Mouse (Mus musculus) gastrocnemius, postnatal 36 days (tissue): Measurements from ENCODE around the gene Hadha. TPM values are rescaled to one million over a fixed set of nuclear protein-coding genes. Genes with fewer than 3 reads are reported as not detected.

ENCODE experiments used
- DNase-seq, 2 experiments: peaks; one replicate each; pipeline ENCODE4 v3.0.0; 2022
- intact Hi-C: fragments of 180-260 bp; cut with DNase I; formaldehyde crosslinking; loops from one replicate; pipeline ENCODE4 v1.15.1; 2025
- long read RNA-seq, 2 experiments: library from polyadenylated mRNA; stranded (forward); transcript quantifications; one replicate each; pipeline ENCODE4 v2.0.0; 2021
- total RNA-seq, 2 experiments: library from RNA; stranded (reverse); gene quantifications; 2 replicates each; pipeline ENCODE4 v1.2.3; 2021

Gene Hadha
- 100 to 1,000 TPM; 299 to 336 TPM for total RNA-seq
- long read RNA-seq, experiment 1, full-length matches to known transcripts = 91 of 150 reads
- long read RNA-seq, experiment 1, partial matches to known transcripts = 35 of 150 reads
- long read RNA-seq, experiment 1, other reads (novel, unspliced or antisense) = 24 of 150 reads
- long read RNA-seq, experiment 2, full-length matches to known transcripts = 156 of 221 reads
- long read RNA-seq, experiment 2, partial matches to known transcripts = 55 of 221 reads
- long read RNA-seq, experiment 2, other reads (novel, unspliced or antisense) = 10 of 221 reads

DNA sequence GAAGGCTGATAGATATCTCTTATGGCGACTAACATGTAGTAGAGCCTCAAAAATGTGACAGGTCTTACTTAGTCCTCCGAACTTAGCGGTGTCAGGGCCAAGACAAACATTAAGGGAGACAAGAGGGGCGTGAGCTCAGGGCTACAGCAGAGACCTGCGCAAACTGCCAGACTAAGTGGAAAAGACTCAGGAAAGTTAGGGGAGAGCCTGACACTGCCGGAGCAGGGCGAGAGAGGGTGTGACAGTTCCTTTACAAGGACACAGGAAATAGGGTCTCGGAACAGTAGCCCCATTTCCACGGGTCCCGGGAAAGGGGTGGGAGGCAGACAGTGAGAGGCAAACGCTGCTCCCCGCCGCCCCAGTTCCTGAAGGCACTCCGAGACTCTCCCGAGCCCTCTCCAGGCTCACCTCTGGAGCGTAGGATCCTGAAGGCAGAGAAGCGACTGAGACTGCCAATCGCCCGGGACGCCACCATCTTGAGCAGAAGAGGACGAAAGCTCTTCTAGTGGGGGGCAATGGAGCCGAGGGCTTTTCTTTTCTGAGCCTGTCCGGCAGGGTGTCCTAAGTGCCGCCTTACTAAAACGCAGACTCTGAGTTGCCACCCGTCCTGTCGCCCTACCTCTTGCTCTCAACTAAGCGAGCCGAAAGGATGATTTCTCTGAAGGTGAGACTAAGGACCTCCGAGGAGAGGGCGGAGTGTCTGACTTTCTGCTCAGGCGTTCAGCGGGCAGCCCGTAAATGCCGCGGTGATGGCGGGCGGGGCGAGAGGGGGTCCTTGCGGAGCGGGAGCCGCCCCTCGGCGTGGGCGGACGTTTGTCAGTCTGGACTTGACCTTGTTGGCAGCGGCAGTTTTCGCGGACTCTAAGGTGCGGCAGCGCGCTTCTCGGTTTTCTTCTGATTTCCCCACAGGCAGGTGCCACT is at the start of gene Hadha, which contains the start of gene Hadhb:
Hadha (minus strand) TSS at position 689 of the 921 bp plus-strand sequence.
Hadhb (plus strand) TSS at position 775 of the 921 bp plus-strand sequence.
- peak; percentile 89 to 96 for DNase-seq
- intact Hi-C loops = no loop called here

DNA sequence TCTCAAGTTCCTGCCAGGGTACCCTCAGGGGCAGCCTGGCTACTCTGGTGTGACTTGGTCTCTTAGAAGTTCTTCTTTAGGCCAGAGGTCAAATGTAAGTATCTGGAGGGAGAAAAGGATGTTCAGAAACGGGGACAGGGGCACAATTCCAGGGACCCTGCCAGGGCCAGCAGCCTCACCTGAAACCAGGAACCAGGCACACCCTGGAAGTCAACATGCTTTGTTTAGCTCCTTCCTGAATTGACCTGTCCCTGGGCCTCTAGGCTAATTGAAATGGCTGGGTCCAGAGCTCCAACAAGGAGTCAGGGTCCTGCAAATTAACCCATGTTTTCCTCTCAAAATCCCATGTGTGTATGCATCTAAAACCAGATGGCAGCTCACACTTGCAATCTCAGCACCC is 49.5 kb upstream of the Hadha start:
- DNase-seq = no peak
- intact Hi-C loops = no loop called here

DNA sequence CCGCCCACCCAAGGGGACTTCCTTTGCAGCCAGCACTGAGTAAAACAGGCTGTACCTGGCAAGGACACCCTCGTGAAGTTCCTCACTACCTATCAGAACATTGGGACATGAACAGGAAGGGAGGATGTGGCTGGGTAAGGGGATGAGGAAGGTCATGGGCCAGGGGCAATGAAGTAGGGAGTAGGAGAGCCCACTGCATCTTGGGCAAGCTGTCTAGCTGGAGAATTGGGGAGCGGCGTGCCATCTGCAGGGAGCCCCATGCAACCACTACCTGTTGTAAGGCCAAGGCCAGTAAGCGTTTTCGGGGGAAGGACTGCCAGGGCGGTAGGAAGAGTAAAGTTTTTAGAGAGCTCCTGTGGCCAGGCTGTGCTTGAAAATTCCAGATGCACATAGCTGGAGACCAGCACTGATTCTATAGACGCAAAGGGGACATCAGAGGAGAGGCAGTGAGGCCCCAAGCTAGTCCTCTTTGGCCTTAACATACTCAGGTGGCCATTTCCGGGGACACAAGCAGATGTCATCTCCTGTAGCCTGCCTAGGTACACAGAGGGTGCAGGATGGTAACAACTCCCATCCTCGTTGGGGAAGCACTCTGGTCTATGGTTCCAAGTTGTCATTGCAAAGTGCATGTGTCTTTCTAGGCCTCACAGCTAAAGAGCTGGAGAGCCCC is 48.4 kb upstream of the Hadha start:
- no peak for DNase-seq
- intact Hi-C loops = no loop called here

DNA sequence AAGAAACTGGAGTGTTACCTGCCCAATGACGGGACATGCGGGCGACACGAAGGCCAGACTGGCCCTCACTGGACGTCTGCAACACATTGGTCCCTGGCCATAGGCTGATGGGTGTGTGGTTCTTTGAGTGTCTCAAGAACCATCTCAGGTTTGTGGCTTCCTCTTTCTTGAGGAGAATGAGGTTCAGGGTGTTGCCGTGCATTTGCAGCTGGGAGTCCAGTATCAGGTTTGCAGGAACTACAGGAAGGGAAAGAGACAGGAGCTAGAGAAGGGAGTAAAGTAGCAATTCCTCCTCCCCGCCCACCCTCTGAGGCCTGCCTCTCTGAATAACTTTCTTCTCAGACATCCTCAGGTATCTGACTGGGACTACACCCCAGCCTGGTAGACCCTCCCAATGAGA is 47.3 kb upstream of the Hadha start:
- DNase-seq = no peak
- intact Hi-C loops = no loop called here

DNA sequence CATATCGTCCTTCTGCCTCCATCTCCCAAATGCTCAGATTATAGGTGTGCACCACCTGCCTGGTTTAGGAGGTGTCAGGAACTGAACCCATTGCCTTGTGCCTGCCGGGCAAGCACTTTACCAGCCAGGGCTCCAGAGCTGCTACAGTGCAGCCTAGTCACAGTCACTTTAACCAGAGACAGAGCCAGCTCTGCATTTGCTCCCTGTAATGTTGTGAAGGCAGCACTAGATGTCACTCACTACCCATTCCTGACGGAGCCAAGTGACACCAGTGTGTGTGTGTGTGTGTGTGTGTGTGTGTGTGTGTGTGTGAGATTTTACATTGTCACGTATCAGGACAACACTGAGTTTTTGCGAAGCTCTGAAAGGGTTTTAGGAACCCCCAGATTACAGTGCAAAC is 46.6 kb upstream of the Hadha start:
- intact Hi-C loops = no loop called here
- no peak for DNase-seq

DNA sequence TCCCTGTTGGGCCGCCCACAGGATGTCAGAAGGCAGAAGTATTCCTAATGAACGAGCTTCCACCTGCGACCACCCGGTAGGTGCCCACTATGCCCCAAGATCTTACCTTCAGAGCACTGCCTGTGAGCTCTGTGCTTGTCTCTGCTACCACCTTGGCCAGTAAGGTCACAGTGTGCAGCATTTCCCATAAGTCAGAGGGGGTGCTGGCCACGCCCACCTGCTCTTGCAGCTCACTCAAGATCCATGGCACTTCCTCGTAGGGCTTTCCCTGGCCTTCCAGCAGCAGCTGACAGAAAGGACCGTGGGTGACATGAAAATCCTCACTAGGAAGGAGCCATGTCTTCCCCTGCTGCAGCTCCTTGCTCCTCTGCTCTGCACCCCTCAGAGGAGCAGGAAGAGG is 43.3 kb upstream of the Hadha start:
- intact Hi-C loops = no loop called here
- DNase-seq = no peak

DNA sequence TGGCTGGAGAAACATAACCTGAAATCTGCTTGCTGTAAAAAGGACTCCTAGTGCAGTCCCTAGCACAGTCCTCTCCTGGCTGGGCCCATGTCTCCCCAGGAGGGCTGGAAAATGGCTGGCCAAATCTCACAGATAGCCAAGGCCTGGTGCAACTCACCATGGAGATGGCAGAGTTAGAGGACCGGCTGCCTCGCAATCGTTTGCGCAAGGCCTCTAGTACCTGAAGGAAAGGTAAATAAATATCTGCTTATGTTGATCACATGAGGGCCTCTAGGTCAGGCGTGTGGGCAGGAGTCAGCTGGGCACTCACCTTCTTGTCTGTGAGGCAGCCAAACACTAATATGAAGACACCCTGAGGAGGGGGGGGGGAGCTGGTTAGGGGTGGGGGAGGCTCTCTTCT is 40.4 kb upstream of the Hadha start:
- intact Hi-C loops = no loop called here

DNA sequence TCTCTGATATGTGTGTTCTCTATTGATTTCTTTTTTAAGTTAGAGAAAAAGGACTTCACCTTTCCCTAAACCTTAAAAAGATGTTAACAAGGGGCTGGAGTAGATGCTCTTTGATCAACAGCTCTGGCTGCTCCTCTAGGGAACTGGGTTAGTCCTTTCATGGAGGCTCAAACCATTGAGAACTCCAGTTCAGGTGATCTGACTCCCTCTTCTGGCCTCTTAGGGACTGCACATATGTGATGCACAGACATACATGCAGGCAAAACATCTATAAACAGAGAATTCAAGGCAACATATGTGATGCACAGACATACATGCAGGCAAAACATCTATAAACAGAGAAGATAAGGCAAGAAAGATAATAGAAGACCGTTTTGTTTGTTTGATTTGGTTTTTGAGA is 37.5 kb upstream of the Hadha start:
- intact Hi-C loops = no loop called here
- DNase-seq = no peak

More for the DNA sequence above, 40.4 kb upstream of the Hadha start:
- DNase-seq = no peak

DNA sequence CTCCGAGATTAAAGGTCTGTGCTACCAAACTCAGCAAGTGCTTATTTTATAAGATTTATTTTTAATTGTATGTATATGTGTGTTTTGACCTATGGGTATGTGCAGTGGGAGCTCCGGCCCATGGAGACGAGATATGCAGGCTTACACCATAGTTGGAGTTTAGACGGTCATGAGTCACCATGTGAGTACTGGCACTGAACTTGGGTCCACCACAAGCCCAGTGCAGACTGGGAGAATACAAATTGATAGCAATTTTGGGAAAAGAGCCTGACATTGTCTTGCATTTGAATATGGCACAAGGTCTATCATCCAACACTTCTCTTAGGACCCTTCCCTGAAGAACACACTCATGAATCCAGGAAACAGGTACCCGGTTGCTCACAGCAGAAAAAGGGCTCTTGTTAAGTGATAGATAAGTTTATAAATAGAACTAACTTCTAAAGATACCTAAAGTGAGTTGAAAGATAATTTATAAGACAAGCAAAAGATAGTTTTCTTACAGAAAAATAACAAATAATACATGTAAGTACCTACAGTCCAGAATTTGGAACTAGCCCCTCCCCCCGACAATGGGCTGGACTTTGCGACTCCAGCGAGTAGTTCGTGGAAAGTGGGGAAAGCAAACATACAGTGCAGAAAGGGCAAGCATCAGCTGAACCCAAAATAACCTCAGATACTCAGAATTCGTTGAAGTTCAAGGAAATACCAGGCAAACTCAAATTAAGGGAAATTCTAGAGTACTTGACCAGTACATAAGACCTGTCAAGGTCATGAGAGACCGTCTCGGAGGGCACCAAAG is 32.9 kb upstream of the Hadha start:
- intact Hi-C loops = loop anchor here (5.0 kb wide), 1 partner anchor 61 kb away; no protein-coding TSS in a partner anchor
- no peak for DNase-seq

DNA sequence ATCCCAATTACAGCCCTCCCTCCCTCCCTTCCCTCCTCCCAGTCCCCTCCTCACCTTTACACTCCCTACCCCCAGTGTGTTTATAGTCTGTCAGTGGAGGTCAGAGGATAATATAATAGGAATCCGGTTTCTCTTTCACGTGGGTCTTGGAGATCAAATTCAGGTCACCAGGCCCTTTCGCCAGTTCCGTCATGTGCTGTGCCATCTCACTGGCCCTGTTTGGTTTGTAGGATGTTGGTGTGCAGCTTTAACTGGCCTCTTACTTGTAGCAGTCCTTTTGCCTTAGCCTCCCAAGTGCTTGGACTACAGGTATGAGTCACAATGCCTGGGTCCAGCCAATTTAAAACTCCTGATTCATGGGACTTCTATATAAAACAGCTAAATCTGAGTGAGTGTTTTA is 20.8 kb upstream of the Hadha start:
- no peak for DNase-seq
- intact Hi-C loops = loop anchor here (5.0 kb wide), 1 partner anchor 34 kb away; no protein-coding TSS in a partner anchor

DNA sequence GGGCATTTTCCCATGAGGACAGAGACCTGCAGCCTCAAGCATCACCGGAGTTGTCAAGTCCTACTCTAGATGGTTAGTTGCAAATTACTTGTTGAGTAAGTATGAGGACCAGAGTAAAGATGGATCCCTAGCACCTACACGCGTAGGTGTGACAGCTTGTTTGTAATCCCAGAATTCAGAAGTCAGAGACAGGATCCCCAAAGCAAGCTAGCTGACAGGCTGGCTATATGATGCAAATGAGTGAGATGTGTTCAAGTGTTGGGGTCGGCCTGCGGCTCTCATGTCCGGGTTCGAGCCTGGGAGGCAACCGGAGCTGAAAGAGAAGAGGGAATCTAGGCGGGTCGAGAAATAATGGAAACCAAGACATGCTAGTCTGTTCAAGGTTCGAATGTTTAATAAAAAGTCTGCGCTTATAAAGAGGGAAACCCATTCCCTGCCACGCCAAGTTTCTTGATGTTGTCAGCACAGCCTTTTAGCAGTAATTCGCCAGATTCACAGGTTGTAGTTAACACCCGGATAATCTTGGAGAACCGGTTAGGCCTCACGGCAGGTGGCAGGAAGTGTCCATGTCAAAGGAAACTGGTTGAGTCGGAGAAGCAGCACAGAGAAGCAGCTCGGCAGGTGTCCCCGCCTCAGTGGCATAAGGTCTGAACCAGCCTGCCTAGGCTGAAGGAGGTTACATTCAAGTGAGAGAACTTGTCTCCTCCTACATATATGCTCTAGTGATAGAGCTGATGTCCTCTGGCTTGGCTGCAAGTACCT is 18.1 kb upstream of the Hadha start:
- no peak for DNase-seq
- intact Hi-C loops = no loop called here

DNA sequence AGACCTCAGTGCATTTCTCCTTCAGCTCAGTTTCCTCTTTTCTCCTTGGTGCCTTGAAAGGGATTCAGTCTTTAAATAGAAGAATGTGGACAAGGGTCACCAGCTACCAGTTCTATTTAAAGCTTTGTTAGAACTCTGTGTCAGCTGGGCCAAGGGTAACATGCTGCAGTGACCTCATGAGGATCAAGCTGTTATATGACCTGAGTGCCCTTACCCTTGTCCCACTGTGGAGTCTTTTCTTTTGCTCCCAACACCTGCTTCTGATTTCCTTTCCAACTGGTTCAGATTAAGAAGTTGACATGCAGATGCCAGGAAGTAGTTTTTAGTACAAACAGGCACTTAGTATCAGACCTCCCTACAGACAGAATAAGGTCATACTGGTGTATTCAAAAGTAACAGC is 17.2 kb upstream of the Hadha start:
- intact Hi-C loops = no loop called here
- no peak for DNase-seq

DNA sequence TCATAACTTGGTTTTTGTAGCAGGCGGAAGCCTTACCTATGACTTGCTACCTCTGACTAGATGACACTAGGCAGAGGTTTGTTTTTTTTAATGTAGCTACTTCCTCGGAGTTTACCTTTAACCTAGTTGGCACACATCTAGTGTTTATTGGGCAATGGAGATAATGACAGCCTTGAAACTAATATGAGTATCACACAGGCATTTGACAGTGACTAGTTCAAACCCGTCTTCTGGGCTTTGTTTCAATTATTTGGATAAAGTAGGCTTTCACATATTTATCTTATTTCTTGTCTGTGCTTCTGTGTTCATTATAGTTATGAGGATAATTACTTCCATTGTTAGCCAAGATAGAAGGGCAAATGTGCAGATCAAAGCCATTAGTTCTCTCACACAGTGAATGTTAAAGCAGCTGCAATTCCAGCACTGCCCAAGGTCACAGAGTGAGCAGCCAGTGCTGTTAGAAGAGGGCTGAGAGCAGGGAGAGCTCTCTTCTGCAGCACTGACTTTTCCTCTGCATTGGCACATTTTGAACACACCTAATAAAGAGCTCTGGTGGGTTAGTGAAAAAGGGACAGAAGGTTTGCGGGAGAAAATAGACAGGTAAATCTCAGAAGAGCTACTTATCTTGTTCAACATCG is 15.5 kb upstream of the Hadha start:
- no peak for DNase-seq
- intact Hi-C loops = no loop called here

DNA sequence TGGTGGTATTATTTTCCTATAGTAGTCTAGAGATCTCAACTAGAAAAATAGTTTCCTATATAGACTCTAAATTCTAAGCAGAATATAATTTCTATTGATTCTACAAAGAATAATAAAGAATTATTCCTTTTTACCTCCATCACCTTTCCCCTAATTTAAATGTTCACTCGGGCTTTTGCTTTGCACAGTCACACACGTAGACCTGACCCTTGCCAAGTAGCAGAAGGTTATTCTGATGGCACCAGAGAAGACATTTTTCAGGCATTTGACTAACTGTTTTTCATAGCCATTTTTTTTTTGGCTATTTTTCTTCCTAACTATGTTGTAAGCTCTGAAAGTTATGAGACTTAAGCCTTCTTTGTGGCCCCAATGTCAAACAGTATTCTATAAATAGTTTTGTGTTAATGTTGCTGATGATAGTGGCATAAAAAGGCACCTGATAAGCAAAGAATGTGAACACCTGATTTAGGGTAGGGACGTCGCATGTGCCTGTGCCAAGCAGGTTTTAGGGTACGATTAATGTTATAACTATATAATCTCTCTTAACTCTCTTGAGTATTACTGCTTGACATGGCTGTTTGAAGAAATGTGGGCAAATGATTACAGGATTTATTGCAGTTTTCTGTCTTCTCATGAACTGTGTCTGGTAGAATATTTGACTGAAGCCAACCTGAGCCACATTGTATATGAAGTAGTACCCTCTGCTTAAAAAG is 10.4 kb upstream of the Hadha start:
- intact Hi-C loops = no loop called here
- no peak for DNase-seq

DNA sequence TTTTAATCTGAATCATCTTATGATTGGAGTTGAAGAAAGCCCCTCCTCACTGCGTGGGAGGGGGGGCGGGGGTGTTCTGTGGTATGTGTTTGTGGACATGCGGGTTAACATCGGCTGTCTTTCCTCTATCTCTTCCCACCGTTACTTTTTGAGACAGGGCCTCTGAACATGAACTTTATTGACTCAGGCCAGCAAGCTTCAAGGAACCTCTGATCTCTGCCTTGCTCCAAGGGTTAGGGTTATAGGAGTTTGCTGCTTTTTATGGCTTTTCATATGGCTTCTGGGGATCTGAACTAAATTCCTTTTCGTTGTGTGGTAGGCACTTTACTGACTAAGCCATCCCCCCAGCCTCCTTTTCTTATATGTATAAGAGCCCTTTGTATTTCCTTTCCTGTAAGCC is 7.4 kb upstream of the Hadha start:
- DNase-seq = no peak
- intact Hi-C loops = no loop called here

DNA sequence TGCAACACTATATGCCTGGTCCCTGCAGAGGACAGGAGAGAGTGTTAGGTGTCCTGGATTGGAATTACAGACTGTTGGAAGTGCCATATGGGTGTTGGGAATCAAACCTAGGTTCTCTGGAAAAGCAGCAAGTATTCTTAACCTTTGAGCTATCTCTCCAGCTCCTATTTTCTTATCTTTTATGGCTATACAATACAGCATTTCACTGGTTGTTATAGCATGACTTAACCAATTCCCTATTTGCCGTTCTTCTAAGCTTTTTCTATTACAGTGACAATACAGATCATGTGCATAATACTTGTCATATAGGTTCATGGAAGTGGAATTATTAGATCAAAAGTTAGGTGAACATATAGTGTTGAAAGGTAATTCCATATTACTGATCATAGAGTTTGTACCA is 6.9 kb upstream of the Hadha start:
- intact Hi-C loops = no loop called here
- DNase-seq = no peak

DNA sequence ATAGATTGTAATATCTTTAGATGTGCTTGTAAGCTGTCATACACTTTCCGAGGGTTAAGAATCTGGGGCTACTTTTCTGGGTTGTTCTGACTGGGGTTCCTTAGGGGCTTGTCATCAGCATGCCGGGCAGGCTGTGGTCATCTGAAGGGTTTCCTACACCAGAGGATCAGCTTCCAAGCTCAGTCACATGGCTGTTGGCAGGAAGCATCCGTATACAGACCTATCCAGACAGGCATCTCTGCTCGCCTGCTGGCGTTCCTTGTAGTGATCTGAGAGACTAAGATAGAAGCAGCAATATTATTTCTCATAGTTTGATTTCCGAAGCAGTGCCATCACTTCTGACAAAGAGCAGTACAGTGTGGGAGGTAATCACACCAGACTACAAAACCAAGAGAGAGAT is 4.6 kb upstream of the Hadha start:
- intact Hi-C loops = no loop called here
- DNase-seq = peak in 1 of 2 experiments; percentile 16

DNA sequence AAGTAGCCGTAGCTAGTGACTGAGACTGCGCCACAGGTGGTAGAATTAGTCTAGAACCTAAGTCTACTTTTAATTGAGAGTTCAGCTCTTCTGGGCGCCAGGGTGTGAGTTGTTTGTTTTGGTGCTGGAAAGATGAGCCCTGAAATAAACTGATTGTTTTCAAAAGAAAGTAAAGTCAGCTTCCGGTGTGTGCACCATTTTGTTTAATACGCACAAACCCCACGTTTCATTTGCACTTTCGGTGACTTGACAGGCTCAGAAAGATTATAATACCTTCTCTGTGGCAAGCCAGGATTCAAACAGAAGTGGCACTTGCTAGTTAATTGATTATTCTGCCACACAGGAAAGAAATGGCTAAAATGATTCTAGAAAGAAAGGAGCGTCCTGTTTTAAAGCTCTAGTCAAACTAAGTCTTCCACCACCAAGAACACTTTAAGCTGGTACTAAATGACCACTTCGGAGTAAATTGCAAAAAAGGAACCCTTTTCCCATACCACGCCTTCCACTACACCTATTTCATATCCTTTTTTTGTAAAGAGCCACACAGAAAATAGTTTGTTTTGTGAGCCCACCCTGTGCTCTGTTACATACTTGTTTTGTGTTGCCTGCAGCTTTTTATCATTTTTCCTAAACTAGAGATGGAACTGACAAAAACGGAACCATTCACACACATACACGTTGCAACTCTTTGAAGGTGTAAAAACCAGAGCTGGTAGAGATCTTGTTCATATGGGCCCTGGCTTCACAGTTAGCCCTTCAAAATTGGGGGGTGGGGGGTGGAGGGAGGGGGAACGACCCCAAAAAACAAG is 1.1 kb upstream of the Hadha start:
- intact Hi-C loops = no loop called here

More for the DNA sequence above, 1.1 kb upstream of the Hadha start:
- no peak for DNase-seq
